Mouse (Mus musculus) forebrain, embryonic 10.5 days (tissue): ENCODE data around the gene Tpm1. TPM values are rescaled to one million over a fixed set of nuclear protein-coding genes. Genes with fewer than 3 reads are reported as not detected.

Experiments
- DNase-seq: peaks from one replicate; pipeline ENCODE4 v3.0.0-alpha.2; 2017; ENCODE audit warnings: low spot score; ENCODE audit errors: extremely low spot score
- H3K27ac ChIP-seq: fragments of 300-500 bp; sonication (generic); 2 replicates; pipeline ENCODE4 v1.5.1; 2016; ENCODE audit warnings: mild to moderate bottlenecking
- H3K27me3 ChIP-seq: fragments of 300-500 bp; sonication (generic); 2 replicates; pipeline ENCODE4 v1.6.1; 2016; ENCODE audit warnings: mild to moderate bottlenecking; ENCODE audit not compliant: poor library complexity, severe bottlenecking
- H3K36me3 ChIP-seq: fragments of 300-500 bp; sonication (generic); replicated peaks from 2 replicates; pipeline ENCODE4 v1.6.1; 2016; ENCODE audit warnings: mild to moderate bottlenecking, moderate library complexity
- H3K4me1 ChIP-seq: fragments of 300-500 bp; sonication (generic); 2 replicates; pipeline ENCODE4 v1.6.1; 2016
- H3K4me3 ChIP-seq: fragments of 300-500 bp; sonication (generic); 2 replicates; pipeline ENCODE4 v1.5.1; 2016; ENCODE audit warnings: mild to moderate bottlenecking, moderate library complexity
- H3K9me3 ChIP-seq: fragments of 300-500 bp; sonication (generic); 2 replicates; pipeline ENCODE4 v1.6.1; 2016; ENCODE audit warnings: mild to moderate bottlenecking, moderate library complexity
- WGBS: fragments of 180-500 bp; shearing (Covaris S2); methylation state at CpG from one replicate; pipeline ENCODE4 v1.1.7; 2016; 5-methylcytosine and 5-hydroxymethylcytosine counted together
- polyA plus RNA-seq: library from polyadenylated mRNA; unstranded; fragments of >200 nt; fragmentation: Nextera tagmentation; extraction: Ambion mirVana; gene quantifications from 2 replicates; pipeline ENCODE4 v1.2.1, GENCODE M21; 2016

Gene Tpm1
- polyA plus RNA-seq, 1 experiment from 2014 or later, result 334 TPM

DNA sequence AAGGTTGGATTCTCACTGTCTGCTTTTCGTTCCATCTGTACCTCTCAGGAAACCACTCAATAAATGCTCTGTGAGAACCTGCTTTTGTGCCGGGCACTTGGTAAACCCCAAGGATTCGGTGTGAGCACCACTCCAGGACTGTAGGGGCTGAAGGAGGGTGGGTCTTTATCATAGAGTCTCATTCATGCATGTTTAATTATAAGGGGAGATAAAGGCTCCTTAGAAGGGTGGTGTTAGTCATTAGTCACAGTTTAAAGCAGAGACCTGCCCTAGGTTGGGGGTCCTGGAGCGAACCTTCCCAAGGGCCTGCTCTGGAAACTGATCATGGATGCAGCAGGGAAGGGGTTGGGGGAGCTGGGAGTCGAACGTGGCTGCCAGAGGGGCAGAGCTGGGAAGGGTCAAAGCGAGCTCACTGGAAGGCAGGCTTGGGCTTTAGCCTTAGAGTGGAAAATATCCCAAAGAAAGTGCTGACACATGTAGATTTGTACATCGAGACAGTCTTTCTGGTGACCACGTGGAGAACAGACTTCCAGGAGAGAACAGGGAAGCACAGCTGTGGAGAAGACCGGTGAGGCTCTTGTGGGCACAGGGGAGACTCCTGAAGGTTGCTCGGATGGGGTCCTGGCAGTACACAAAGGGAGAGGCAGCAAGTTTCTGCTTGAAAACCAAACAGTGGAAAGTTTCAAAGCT is 60.9 kb downstream of the Tpm1 start:
- peaks cover 28% of the 10 kb centered on the region for H3K4me1 ChIP-seq
- H3K9me3 ChIP-seq, result no peaks in the 10 kb centered on the region
- H3K27ac ChIP-seq, result no peak overlapping the region; the same call in 1 of the 2 replicates
- H3K27me3 ChIP-seq, result no peaks in the 10 kb centered on the region
- 75% methylated on average over 11 of the region's 11 CpGs for WGBS
- H3K36me3 ChIP-seq, result no peaks in the 10 kb centered on the region
- no peak overlapping the region for H3K4me3 ChIP-seq
- DNase-seq, result no peak

DNA sequence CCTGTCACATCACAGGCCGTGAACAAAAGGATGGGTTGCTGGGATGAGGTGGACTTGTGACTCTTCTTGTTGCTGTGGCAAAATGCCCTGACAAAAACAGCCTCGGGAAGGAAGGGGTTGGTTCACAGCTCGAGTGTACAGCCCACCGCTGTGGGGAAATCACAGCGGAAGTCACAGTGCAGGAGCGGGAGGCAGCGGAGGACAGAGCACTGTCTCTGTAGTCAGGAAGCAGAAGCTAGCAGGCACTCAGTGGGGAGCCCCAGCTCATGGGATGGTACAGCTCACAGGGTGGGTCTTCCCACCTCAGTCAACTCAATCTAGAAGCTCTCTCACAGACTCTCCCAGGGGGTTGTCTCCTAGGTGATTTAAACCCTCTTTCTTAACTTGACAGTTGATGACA is 63.8 kb downstream of the Tpm1 start:
- Histone ChIP-seq H3K4me3 (no peak overlapping the region), H3K27me3 (no peaks in the 10 kb centered on the region), H3K4me1 (peaks cover 17% of the 10 kb centered on the region), H3K9me3 (no peaks in the 10 kb centered on the region), H3K36me3 (no peaks in the 10 kb centered on the region), H3K27ac (no peak overlapping the region)
- WGBS, result 84% methylated on average over 7 of the region's 7 CpGs
- no peak for DNase-seq

DNA sequence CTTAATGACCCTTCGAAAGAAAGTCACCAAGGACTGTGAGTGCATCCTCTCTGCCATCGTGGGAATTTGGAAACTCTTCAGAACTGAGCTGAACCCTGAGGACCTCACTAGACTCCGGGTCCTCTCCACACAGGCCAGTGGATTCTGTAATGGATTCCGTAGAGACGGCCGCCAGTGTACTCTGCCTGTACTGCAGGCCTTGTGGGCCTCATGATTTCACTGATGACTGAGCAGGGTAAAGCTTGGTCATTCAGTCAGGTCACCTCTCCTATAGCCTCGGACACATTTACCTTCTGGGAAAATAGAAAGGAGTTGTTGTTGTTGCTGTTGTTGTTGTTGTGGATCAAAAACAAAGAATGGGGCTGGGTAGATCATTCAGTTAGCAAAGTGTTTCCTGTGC is 67.1 kb downstream of the Tpm1 start:
- no peaks in the 10 kb centered on the region for H3K36me3 ChIP-seq
- no peak for DNase-seq
- H3K27ac ChIP-seq, result no peak overlapping the region
- H3K27me3 ChIP-seq, result 0 out of 2 replicates have a peak, but pooled peaks cover under 1% of the 10 kb centered on the region
- H3K4me1 ChIP-seq, result no peaks in the 10 kb centered on the region
- H3K9me3 ChIP-seq, result no peaks in the 10 kb centered on the region
- no peak overlapping the region for H3K4me3 ChIP-seq
- 89% methylated on average over 7 of the region's 7 CpGs for WGBS

DNA sequence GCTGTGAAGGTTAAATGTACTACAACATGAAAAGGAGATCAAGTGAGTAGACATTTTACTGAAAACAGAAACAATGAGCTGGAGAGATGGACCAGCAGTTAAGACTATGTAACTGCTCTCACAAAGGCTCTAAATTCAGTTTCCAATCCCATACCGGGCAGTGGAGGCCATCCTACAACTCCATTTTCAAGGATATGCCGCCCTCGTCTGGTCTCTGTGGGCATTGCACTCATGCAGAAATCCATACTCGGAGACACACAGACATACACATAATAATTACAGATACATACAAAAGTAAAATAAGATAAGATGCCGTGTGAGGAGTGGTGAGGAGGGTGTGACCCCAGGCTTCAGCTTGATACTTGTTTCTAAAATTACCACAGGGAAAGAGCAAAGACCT is 68.7 kb downstream of the Tpm1 start:
- WGBS, result 14% methylated on average over 5 of the region's 5 CpGs
- peaks cover 5% of the 10 kb centered on the region; the same call in 1 of the 2 replicates for H3K27me3 ChIP-seq
- no peaks in the 10 kb centered on the region for H3K9me3 ChIP-seq
- DNase-seq, result peak; percentile 78
- no peaks in the 10 kb centered on the region for H3K36me3 ChIP-seq
- peaks cover 7% of the 10 kb centered on the region for H3K4me1 ChIP-seq
- no peak overlapping the region for H3K4me3 ChIP-seq
- H3K27ac ChIP-seq, result no peak overlapping the region

DNA sequence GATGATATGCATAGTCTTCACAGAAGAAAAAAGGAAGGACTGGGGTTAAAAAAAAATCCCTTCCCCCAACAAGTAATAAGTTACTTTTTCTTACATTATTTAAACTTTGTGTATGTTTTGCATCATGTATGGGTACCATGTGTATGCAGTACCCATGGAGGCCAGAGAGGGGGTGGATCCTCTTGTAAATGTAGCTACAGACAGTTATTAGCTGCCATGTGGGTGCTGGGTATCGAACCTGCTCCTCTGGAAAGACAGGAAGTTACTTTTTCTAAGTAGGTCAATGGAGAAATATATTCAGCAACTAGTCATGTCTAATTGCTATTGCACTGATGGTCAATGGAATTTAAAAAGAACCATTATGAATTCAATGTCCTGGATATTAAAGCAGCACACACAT is 70.7 kb downstream of the Tpm1 start:
- Histone ChIP-seq H3K27ac (no peak overlapping the region), H3K4me1 (peaks cover 20% of the 10 kb centered on the region), H3K36me3 (no peaks in the 10 kb centered on the region), H3K4me3 (no peak overlapping the region), H3K27me3 (peaks cover 5% of the 10 kb centered on the region; the same call in 1 of the 2 replicates), H3K9me3 (no peaks in the 10 kb centered on the region)
- WGBS, result 88% methylated on average over 1 of the region's 1 CpGs
- no peak for DNase-seq

DNA sequence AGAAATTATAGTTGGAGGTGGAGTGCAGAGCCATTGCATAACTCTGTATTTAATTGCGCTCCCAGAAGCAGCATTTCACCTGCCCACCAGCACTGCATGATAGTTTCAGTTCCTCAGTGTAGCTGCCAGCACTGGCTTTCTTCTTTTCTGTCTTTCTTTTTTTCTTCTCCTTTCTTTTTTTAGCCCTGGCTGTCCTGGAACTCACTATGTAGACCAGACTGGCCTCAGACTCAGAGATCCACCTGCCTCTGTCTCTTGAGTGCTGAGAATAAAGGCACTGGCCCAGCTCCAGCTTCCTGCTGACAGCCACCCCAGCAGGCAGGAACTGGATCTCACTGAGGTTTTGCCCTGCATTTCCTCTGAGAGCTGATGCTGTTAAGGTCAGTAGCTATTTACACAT is 71.2 kb downstream of the Tpm1 start:
- no peaks in the 10 kb centered on the region for H3K36me3 ChIP-seq

GRCm38 (mm10) chr9:66977121-66977520 is 72.1 kb downstream of the Tpm1 start:
- Histone ChIP-seq H3K27ac (no peak overlapping the region), H3K36me3 (no peaks in the 10 kb centered on the region), H3K9me3 (no peaks in the 10 kb centered on the region), H3K4me1 (peaks cover 20% of the 10 kb centered on the region), H3K27me3 (peaks cover 5% of the 10 kb centered on the region; the same call in 1 of the 2 replicates), H3K4me3 (no peak overlapping the region)
- no peak for DNase-seq
- WGBS, result 82% methylated on average over 5 of the region's 5 CpGs

More for the DNA sequence above, 71.2 kb downstream of the Tpm1 start:
- 97% methylated on average over 1 of the region's 1 CpGs for WGBS
- no peak for DNase-seq
- Histone ChIP-seq H3K27ac (no peak overlapping the region), H3K27me3 (peaks cover 5% of the 10 kb centered on the region; the same call in 1 of the 2 replicates), H3K4me1 (peaks cover 20% of the 10 kb centered on the region), H3K4me3 (no peak overlapping the region), H3K9me3 (no peaks in the 10 kb centered on the region)

DNA sequence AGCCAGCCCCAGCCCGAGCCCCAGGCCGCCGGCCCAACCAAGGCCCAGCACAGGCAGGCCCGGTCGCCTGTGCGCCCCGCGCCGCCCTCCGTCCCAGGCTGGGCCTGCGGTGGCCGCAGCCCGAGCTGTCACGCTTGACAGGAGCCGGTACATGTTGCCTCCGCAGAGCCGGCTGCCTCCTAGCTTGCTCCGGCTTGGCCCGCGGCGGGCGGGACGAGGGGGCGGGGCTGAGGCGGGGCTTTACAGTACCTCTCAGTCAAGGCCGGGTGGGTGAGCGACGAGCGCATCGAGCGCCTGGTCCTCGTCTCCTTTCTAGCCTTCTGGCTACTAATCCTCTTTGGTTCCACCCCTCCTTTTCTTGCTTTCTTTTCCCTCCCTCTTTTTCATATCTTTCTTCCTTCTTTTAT is 74.0 kb downstream of the Tpm1 start, which contains the start of gene Lactb:
Gene Lactb (minus strand): TSS at position 246 of the 407 bp plus-strand sequence.
- WGBS, result 0% methylated on average over 31 of the region's 32 CpGs

DNA sequence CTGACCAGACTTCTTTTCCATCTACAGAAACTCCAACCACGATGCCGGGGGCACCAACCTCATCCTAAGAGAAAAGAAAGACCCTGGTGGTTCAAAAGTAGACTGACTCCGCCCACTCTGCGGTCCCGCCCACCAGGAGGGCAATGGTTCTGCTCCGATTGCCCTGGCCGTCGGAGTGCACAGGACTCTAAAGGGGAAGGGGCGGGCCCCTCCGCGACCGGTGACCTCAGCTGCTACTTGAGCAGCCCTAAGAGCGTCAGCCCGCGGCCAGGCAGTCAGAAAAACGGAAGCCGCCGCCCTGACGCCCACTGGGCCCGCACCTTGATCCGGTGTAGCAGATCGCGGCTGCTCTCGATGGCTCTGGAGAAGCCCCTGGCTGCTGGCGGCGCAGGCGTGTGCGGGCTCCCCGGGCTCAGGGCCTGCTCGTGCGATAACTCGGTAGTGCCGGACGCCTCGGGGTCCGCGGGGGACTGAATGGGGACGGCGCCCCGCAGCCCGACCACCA is 74.4 kb downstream of the Tpm1 start:
- under 1% methylated on average over 41 of the region's 41 CpGs for whole genome bisulfite sequencing
- H3K4me3 ChIP-seq, result peak overlapping the region; percentile 82
- peaks cover 5% of the 10 kb centered on the region; the same call in 1 of the 2 replicates for H3K27me3 ChIP-seq
- H3K27ac ChIP-seq, result peak overlapping the region; percentile 88
- peaks cover 20% of the 10 kb centered on the region for H3K4me1 ChIP-seq
- H3K36me3 ChIP-seq, result peaks cover 11% of the 10 kb centered on the region
- H3K9me3 ChIP-seq, result no peaks in the 10 kb centered on the region
- peak; percentile 86 for DNase-seq

More for the DNA sequence above, 74.0 kb downstream of the Tpm1 start, which contains the start of gene Lactb:
- peaks cover 20% of the 10 kb centered on the region for H3K4me1 ChIP-seq
- H3K27ac ChIP-seq, result peak within 1 kb of the TSS; percentile 88
- peaks cover 5% of the 10 kb centered on the region; the same call in 1 of the 2 replicates for H3K27me3 ChIP-seq
- peak within 1 kb of the TSS; percentile 82 for H3K4me3 ChIP-seq
- no peaks in the 10 kb centered on the region for H3K9me3 ChIP-seq
- peaks cover 6% of the 10 kb centered on the region for H3K36me3 ChIP-seq
- peak; percentile 95 for DNase-seq

Other genes with a start within 250 kb of the Tpm1 start
- gene Aph1c, start 214.7 kb downstream of the Tpm1 start, polyA plus RNA-seq, result 1.00 and 1.5 TPM in 2 replicates
- 33.4 and 34.0 TPM in 2 replicates for gene Rab8b, start 129.7 kb downstream of the Tpm1 start, polyA plus RNA-seq
- gene Rps27l, start 103.3 kb downstream of the Tpm1 start, polyA plus RNA-seq, result 818 and 845 TPM in 2 replicates
- gene Lactb, start 73.9 kb downstream of the Tpm1 start, polyA plus RNA-seq, result 9.2 and 9.6 TPM in 2 replicates